Mouse (Mus musculus) 3134 (cell line): ENCODE measurements at regions not wholly inside any gene's neighbourhood (a gene's known extent, or its start where the extent isn't known, plus 50 kb on each side); places are given as distances from the start of the nearest gene placed in this dataset.

Experiments used
- DNase-seq: peaks from one replicate; pipeline ENCODE4 v3.0.0-alpha.2; 2011; ENCODE audit warnings: low spot score; ENCODE audit not compliant: insufficient read length; ENCODE audit errors: extremely low read depth

GRCm38 (mm10) chr9:33180066-33180465 is 544.0 kb downstream of the Ets1 start:
- no peak for DNase-seq

DNA sequence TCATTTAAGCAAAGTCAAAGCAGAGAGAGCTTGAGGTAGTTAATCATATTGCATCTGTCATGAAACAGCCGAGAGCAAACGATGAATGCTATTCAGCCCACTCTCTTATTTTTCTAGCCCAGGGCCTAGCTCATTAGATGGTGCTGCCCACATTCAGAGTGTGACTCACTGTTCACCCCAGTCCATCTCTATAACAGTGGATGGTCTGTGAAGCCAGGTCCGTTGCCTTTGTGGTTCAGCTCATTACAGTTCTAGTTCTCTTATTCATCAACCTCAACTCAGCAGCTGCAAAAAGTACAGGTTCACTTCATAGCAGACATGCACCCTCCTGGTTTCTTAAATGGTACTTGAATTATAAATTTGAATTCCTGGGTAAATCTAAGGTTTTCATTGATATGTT is 551.2 kb downstream of the Ets1 start:
- no peak for DNase-seq

- DNase-seq = no peak
Observed at GRCm38 (mm10) chr9:33209083-33209482, 573.1 kb downstream of the Ets1 start.

DNA sequence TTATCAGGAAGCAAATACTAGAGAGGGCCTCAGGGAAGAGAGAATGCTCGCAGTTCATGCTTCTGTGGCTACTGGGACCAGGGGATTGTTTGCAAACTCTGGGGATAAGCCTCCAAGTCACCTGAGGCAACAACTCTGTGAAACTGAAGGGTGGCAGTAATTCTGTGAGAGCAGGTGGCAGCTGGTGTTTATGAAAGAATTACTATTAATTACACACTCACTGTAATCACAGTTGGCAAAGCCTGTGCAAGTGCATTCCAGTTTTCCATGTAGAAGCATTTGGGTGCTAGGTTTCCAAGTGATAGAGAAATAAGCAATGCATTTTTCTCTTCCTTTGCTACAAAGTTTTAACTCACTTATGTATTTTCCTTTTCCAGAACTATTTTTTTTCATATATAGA is 578.5 kb downstream of the Ets1 start:
- no peak for DNase-seq

DNA sequence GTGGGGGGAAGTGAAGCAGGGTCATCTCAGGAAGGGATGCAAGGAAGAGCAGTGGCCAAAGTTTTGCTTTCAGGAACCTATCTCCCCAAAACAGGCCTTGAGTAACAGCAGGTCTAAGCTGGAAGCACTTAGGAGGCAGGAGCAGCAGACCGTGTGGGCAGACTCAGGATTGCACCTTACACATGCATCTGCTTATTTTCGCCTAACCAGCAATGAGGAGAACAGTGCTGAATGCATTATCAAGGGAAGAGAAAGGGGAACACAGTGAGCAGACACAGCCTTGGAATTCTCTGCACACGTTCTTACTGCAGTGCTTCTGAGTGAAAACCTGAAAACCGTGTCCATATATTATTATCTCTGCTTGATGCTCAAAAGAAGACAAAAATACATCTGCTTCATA is 585.0 kb downstream of the Ets1 start:
- DNase-seq = no peak

- DNase-seq = no peak
Observed at GRCm38 (mm10) chr9:33222066-33222805, 586.2 kb downstream of the Ets1 start.

- no peak for DNase-seq
Observed at GRCm38 (mm10) chr9:33233699-33234131, 597.7 kb downstream of the Ets1 start.

DNA sequence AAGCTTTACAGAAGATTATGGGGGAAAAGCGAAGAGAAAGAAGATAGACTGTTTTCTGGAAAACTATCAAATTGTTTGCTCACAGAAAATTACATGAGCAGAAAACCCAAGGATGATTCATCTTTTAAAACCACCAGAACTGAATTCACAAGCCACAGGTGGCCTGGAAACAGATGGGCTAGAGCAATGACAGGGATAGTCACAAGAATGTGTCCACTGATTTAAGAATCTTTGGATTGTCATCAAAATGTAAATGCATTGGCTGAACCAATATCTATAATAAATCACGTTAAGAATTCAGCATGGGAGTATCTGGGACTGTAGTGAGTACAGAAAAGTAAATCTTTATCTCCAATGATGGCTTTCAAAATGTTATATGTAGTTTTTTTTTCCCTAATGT is 602.2 kb downstream of the Ets1 start:
- DNase-seq = no peak

- DNase-seq = no peak
Observed at GRCm38 (mm10) chr9:33238846-33239245, 602.8 kb downstream of the Ets1 start.

GRCm38 (mm10) chr9:33240506-33240905 is 604.5 kb downstream of the Ets1 start:
- no peak for DNase-seq

- DNase-seq = no peak
Observed at GRCm38 (mm10) chr9:33240914-33241635, 605.1 kb downstream of the Ets1 start.

DNA sequence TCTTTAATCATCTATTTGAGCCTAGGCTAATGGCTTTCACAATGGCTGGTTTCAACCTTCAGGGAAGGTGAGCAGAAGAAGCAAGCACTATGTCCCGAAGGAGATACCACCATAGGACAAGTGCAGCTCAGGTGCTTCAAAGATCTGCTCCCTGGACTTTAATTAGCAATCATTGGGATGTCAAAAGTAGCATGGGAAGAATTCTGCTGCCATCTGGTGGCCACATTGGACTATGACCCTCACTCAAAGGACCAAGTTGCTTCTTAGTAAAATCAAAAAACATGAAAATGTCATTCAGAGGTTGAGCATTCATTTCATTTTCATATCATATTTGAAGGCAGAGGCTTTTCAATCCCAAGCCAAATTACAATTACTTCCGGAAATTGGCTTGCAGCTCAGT is 610.9 kb downstream of the Ets1 start:
- DNase-seq = no peak

DNA sequence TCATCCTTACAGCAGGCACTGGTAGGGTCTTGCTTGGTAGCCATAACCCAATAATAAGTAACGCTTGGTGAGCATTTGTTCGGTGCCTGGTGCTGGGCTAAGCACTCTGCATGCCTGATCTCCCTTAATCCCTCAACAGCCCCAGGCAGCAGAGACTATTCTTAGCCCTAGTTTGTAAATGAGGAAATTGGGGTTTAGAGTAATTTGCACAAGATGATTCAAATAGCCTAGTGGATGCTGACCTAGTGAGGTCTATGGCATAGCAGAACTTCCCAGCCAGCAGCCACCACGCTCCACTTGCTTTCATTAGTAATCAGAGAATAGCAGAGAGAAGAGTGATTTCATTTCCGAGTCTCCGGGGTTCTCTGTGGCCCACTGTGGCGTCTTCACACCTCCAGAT is 622.2 kb downstream of the Ets1 start:
- DNase-seq = no peak

GRCm38 (mm10) chr9:33260171-33260570 is 624.1 kb downstream of the Ets1 start:
- no peak for DNase-seq

DNA sequence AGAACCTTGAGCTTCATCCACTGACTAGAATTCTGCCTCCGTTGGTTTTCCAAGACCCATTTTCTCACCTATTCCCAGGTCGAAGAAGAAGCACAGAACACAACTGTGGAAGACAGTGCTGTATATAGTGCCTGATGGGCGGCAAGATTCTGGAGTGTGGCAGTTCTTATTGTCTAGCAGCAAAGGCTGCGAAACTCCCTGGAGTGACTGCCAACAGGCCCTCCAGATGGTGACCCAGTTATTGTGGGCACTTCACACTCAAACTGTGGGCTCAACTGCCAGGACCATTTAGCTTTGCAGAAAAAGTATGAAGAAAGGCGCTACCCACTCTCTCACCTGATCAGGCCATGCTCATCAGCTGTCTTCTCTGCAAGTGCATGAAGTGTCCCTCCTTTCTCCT is 653.4 kb downstream of the Ets1 start:
- no peak for DNase-seq

- no peak for DNase-seq
Observed at GRCm38 (mm10) chr9:33292116-33292515, 656.1 kb downstream of the Ets1 start.

- peak; percentile 3 for DNase-seq
Observed at GRCm38 (mm10) chr9:33295925-33296324, 659.9 kb downstream of the Ets1 start.

DNA sequence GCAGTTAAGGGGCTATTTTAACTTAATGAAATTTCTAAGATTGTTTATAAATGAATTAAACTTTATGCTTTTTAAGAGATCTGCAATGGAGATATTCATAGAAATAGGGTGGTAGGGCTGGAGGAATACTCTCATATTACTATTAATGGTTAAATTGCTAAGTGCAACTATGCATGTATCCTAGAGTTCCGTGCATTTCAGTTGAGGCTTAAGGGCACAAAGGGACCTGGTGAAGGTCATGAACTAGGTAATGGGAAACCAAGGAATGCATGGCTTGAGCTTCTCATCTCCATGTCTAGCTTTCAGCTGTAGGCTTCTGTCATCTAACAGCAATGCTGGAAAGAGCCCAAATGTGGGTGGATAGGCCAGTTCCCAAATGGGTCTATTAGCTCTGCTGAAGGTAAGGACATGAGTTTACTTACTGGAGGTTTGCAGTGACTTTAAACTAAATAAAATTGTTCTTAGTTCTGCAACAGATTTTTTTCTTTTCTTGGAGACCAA is 683.6 kb downstream of the Ets1 start:
- no peak for DNase-seq

- DNase-seq = no peak
Observed at GRCm38 (mm10) chr9:33327722-33328121, 691.7 kb downstream of the Ets1 start.

DNA sequence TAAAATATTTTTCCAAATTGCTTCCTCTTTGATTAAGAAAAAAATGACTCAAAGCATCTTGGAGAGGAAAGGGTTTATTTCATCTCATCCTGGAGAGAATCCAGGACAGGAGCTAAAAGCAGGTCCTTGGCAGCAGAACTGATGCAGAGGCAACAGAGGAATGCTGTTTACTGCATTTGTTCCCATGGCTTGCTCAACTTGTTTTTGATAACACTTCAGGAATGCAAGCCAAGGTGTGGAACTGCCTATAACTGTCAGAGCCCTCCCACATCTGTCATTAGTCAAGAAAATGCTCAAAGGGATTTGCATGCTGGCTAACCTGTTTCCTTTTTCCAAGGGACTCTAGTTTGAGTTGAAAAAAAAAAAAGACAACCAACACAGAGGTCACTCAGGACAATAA is 714.2 kb downstream of the Ets1 start:
- DNase-seq = no peak

- no peak for DNase-seq
Observed at GRCm38 (mm10) chr9:33356621-33357020, 720.6 kb downstream of the Ets1 start.

GRCm38 (mm10) chr9:33360966-33361365 is 724.9 kb downstream of the Ets1 start:
- no peak for DNase-seq
